Mouse (Mus musculus) MEL (cell line): ENCODE results near the gene Ect2l.

Source experiments
- CTCF ChIP-seq, 3 experiments: IDR thresholded peaks in 2 of 3; conservative IDR thresholded peaks in 1 of 3; 2 replicates each; pipeline ENCODE4 v1.5.1; 2011 to 2012; ENCODE audit warnings: low read length in 3 of 3, low read depth in 2 of 3, mild to moderate bottlenecking in 2 of 3, improper control_type of control experiment in 1 of 3, inconsistent platforms in 1 of 3, mixed read lengths in 1 of 3, moderate library complexity in 1 of 3; ENCODE audit not compliant: control insufficient read depth in 1 of 3, insufficient read depth in 1 of 3, poor library complexity in 1 of 3, severe bottlenecking in 1 of 3
- E2F4 ChIP-seq: IDR thresholded peaks from 2 replicates; pipeline ENCODE4 v1.6.1; 2011; ENCODE audit warnings: low read depth, low read length, improper control_type of control experiment, borderline replicate concordance
- GABPA ChIP-seq: IDR thresholded peaks from 2 replicates; pipeline ENCODE4 v1.6.1; 2012; ENCODE audit warnings: low read depth, mild to moderate bottlenecking, inconsistent platforms, low read length, improper control_type of control experiment, moderate library complexity
- JUND ChIP-seq: IDR thresholded peaks from 2 replicates; pipeline ENCODE4 v1.6.1; 2011; ENCODE audit warnings: low read depth, mild to moderate bottlenecking, improper control_type of control experiment, low read length
- KAT2A ChIP-seq: conservative IDR thresholded peaks from 2 replicates; pipeline ENCODE4 v1.6.1; 2012; ENCODE audit warnings: low read depth, low read length, improper control_type of control experiment, inconsistent platforms
- MAFK ChIP-seq: IDR thresholded peaks from 2 replicates; pipeline ENCODE4 v1.6.1; 2011; ENCODE audit warnings: low read depth, mild to moderate bottlenecking, low read length, improper control_type of control experiment, borderline replicate concordance
- MAX ChIP-seq: IDR thresholded peaks from 2 replicates; pipeline ENCODE4 v1.6.1; 2011; ENCODE audit warnings: low read length, improper control_type of control experiment
- MAZ ChIP-seq: IDR thresholded peaks from 2 replicates; pipeline ENCODE4 v1.6.1; 2012; ENCODE audit warnings: low read depth, mild to moderate bottlenecking, inconsistent platforms, low read length, improper control_type of control experiment
- MYB ChIP-seq: IDR thresholded peaks from 2 replicates; pipeline ENCODE4 v1.6.1; 2011; ENCODE audit warnings: mild to moderate bottlenecking, low read depth, low read length, improper control_type of control experiment
- POLR2A ChIP-seq, 2 experiments: IDR thresholded peaks; 2 replicates each; pipeline ENCODE4 v1.6.1; 2011 to 2012; ENCODE audit warnings: low read length in 2 of 2, mild to moderate bottlenecking in 2 of 2, control low read depth in 1 of 2, improper control_type of control experiment in 1 of 2, low read depth in 1 of 2, moderate library complexity in 1 of 2; ENCODE audit not compliant: control insufficient read depth in 1 of 2, insufficient read depth in 1 of 2, poor library complexity in 1 of 2
- SMC3 ChIP-seq: IDR thresholded peaks from 2 replicates; pipeline ENCODE4 v1.6.1; 2011; ENCODE audit warnings: low read depth, low read length, improper control_type of control experiment
- USF1 ChIP-seq: IDR thresholded peaks from 2 replicates; pipeline ENCODE4 v1.6.1; 2014; ENCODE audit warnings: low read depth, mild to moderate bottlenecking, inconsistent platforms, low read length, improper control_type of control experiment, moderate library complexity
- ZKSCAN1 ChIP-seq: IDR thresholded peaks from 2 replicates; pipeline ENCODE4 v1.6.1; 2012; ENCODE audit warnings: low read depth, mild to moderate bottlenecking, inconsistent platforms, low read length, improper control_type of control experiment, moderate library complexity
- ZNF384 ChIP-seq: IDR thresholded peaks from 2 replicates; pipeline ENCODE4 v1.6.1; 2012; ENCODE audit warnings: low read depth, mild to moderate bottlenecking, inconsistent platforms, low read length, improper control_type of control experiment

GRCm38 (mm10) chr10:18200656-18201055 is 10.0 kb downstream of the Ect2l start:
- TF ChIP-seq CTCF (IDR thresholded peaks at IDR 0.05 in 2 of 3, conservative IDR thresholded peaks at IDR 0.05 in 1 of 3; ENCODE audit: control insufficient read depth in 1 of 3, insufficient read depth in 1 of 3, low read depth in 2 of 3, low read length in 3 of 3, poor library complexity in 1 of 3, severe bottlenecking in 1 of 3), result no peak
- no peak for TF ChIP-seq MYB
- TF ChIP-seq JUND, result no peak
- no peak for TF ChIP-seq POLR2A (IDR thresholded peaks at IDR 0.05; ENCODE audit: control insufficient read depth in 1 of 2, insufficient read depth in 1 of 2, low read depth in 1 of 2, low read length in 2 of 2, poor library complexity in 1 of 2)
- TF ChIP-seq E2F4, result no peak
- TF ChIP-seq KAT2A, result no peak
- no peak for TF ChIP-seq MAX
- TF ChIP-seq MAFK, result no peak
- TF ChIP-seq SMC3, result no peak
- no peak for TF ChIP-seq MAZ
- no peak for TF ChIP-seq ZKSCAN1
- no peak for TF ChIP-seq GABPA
- no peak for TF ChIP-seq ZNF384
- TF ChIP-seq USF1, result no peak
